11 mouse cellular contexts compared by ENCODE assay signal in the genomic region with DNA sequence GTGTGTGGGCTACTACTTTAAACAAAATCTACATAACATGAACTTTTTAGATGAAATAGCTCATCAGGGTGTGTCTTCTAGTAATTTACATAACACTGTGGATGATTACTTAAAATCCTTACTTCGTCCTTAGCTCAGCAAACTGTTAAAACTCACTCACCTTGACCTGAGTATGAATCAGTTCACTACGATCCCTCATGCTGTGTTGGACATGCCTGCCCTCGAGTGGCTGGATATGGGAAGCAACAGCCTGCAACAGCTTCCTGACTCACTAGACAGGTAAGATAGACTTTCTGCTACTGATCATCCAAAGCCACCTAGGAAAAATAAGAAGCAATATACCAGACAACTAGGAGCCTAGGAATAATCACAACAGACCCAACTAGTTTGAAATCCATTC. TPM values are rescaled to one million over a fixed set of nuclear protein-coding genes. Genes with fewer than 3 reads are reported as not detected.
DNase-seq lines count a peak whose midpoint lies in the region; TF ChIP-seq lines count a peak whose summit lies in the region.
"Had no signal": no experiment of that assay in that cellular context is flagged by ENCODE, and none has a peak within 500 bp of the region (broad histone marks: within the 10 kb centered on the region; RNA-seq: fewer than 3 reads in every experiment).

No protein-coding gene starts in this region.

- no peak for DNase-seq in cerebellum, adult 2 months
- no peak for DNase-seq in cerebellum, adult 18-20 months
- DNase-seq in liver, adult 2 months (ENCODE audit: extremely low read depth, low read depth, low spot score), result peak; percentile 20
- no peak for DNase-seq in liver
- DNase-seq in ES-CJ7 (ENCODE audit: low read depth, low spot score), result peak; percentile 73
- DNase-seq in urinary bladder, postnatal 10 days (ENCODE audit: low spot score), result no peak
- no peak for DNase-seq in frontal cortex, postnatal 25 days (ENCODE audit: low spot score in 2 of 2)
- DNase-seq: gastrocnemius, postnatal 25 days had no signal

- no peaks in the 10 kb centered on the region for H3K4me1 ChIP-seq in cerebellum, adult 2 months (ENCODE audit: control insufficient read depth, insufficient read depth, low read length)
- H3K4me1 ChIP-seq in liver, adult 2 months (ENCODE audit: control insufficient read depth, insufficient read depth, low read length), result no peaks in the 10 kb centered on the region
- H3K4me1 ChIP-seq in cortical plate, adult 2 months (ENCODE audit: control insufficient read depth, insufficient read depth, low read length), result no peaks in the 10 kb centered on the region
- H3K4me1 ChIP-seq: hindbrain, embryonic 15.5 days; neural tube, embryonic 13.5 days had no signal

- H3K27me3 ChIP-seq in cerebellum, adult 2 months (ENCODE audit: control insufficient read depth, insufficient read depth, low read length), result no peaks in the 10 kb centered on the region
- no peaks in the 10 kb centered on the region for H3K27me3 ChIP-seq in liver, adult 2 months (ENCODE audit: control insufficient read depth, insufficient read depth, low read length)
- H3K27me3 ChIP-seq: hindbrain, embryonic 15.5 days; neural tube, embryonic 13.5 days had no signal

- H3K27ac ChIP-seq in cerebellum, adult 2 months (ENCODE audit: insufficient read depth, low read length), result no peak overlapping the region
- no peak overlapping the region for H3K27ac ChIP-seq in liver, adult 2 months (replicated peaks; ENCODE audit: insufficient read depth, low read depth, low read length)
- H3K27ac ChIP-seq in cortical plate, adult 2 months (ENCODE audit: insufficient read depth, low read length), result no peak overlapping the region
- H3K27ac ChIP-seq: hindbrain, embryonic 15.5 days; neural tube, embryonic 13.5 days had no signal

- peaks cover 9% of the 10 kb centered on the region for H3K36me3 ChIP-seq in liver, adult 2 months (ENCODE audit: control insufficient read depth, insufficient read depth, low read length)

- no peak overlapping the region for H3K9ac ChIP-seq in liver, adult 2 months (ENCODE audit: low read depth, low read length)
- H3K9ac ChIP-seq: hindbrain, embryonic 15.5 days; neural tube, embryonic 13.5 days had no signal

- no peak overlapping the region for H3K4me3 ChIP-seq in cerebellum, adult 2 months (replicated peaks; ENCODE audit: insufficient read depth, low read depth, low read length)
- no peak overlapping the region for H3K4me3 ChIP-seq in liver, adult 2 months (ENCODE audit: insufficient read depth, low read depth, low read length)
- H3K4me3 ChIP-seq in cortical plate, adult 2 months (ENCODE audit: insufficient read depth, low read length), result no peak overlapping the region
- H3K4me3 ChIP-seq: hindbrain, embryonic 15.5 days; neural tube, embryonic 13.5 days had no signal

- WGBS in cerebellum, adult 2 months, result 61% methylated on average over 3 of the region's 3 CpGs
- 36% methylated on average over 3 of the region's 3 CpGs for WGBS in liver, adult 2 months

- TF ChIP-seq POLR2A in cerebellum, adult 2 months (IDR thresholded peaks at IDR 0.05; ENCODE audit: borderline replicate concordance, insufficient read depth, low read length), result no peak
- no peak for TF ChIP-seq POLR2A in liver, adult 2 months (IDR thresholded peaks at IDR 0.05; ENCODE audit: extremely low read depth, insufficient read depth, low read length)
- TF ChIP-seq POLR2A in cortical plate, adult 2 months (IDR thresholded peaks at IDR 0.05; ENCODE audit: extremely low read depth, insufficient read depth, low read length), result no peak

- TF ChIP-seq CTCF in cerebellum, adult 2 months (IDR thresholded peaks at IDR 0.05; ENCODE audit: borderline replicate concordance, insufficient read depth, low read depth, low read length), result peak; percentile 10; the same call in 1 of the 2 replicates
- peak; percentile 53 for TF ChIP-seq CTCF in liver, adult 2 months (IDR thresholded peaks at IDR 0.05; ENCODE audit: low read depth, low read length)
- peak; percentile 42 for TF ChIP-seq CTCF in cortical plate, adult 2 months (IDR thresholded peaks at IDR 0.05; ENCODE audit: extremely low read depth, insufficient read depth, low read length)

- H3K79me2 ChIP-seq in liver, adult 2 months (ENCODE audit: control insufficient read depth, insufficient read depth, low read length), result no peaks in the 10 kb centered on the region

RNA-seq across cellular contexts. Expression of a gene that starts 14.5 kb away (rescaled TPM):
- 0.11 and 0.21 TPM in 2 replicates for polyA plus RNA-seq in cerebellum, adult 2 months (2012; rRNA removed)
- total RNA-seq in liver, adult 2 months (2014; rRNA removed), result 0.37 and 0.60 TPM in 2 replicates
- polyA plus RNA-seq in liver, adult 2 months (2012; rRNA removed), result 0.12 and 0.15 TPM in 2 replicates
- polyA plus RNA-seq in cortical plate, adult 2 months (2012; rRNA removed), result 0.19 and 0.32 TPM in 2 replicates

RNA-seq across cellular contexts. Expression of a gene that starts 17.5 kb away (rescaled TPM):
- 8.6 and 9.7 TPM in 2 replicates for polyA plus RNA-seq in cerebellum, adult 2 months (2012; rRNA removed)
- total RNA-seq in liver, adult 2 months (2014; rRNA removed), result 1.3 and 1.9 TPM in 2 replicates
- polyA plus RNA-seq in liver, adult 2 months (2012; rRNA removed), result 0.28 and 0.34 TPM in 2 replicates
- 4.7 and 5.3 TPM in 2 replicates for polyA plus RNA-seq in cortical plate, adult 2 months (2012; rRNA removed)

RNA-seq across cellular contexts. Expression of a gene that starts 37.1 kb away (rescaled TPM):
- polyA plus RNA-seq in cerebellum, adult 2 months (2012; rRNA removed), result 20.6 and 22.9 TPM in 2 replicates
- 6.4 and 7.0 TPM in 2 replicates for total RNA-seq in liver, adult 2 months (2014; rRNA removed)
- 1.5 and 3.0 TPM in 2 replicates for polyA plus RNA-seq in liver, adult 2 months (2012; rRNA removed)
- polyA plus RNA-seq in cortical plate, adult 2 months (2012; rRNA removed), result 19.5 and 22.9 TPM in 2 replicates

Comparison
In these comparisons a context has a peak if more than half of its experiments do, and no peak if none do; other contexts are left out.
1. DNase-seq: peak in liver, adult 2 months (single experiment) and ES-CJ7 (single experiment); none in cerebellum, adult 2 months (0 of 2), cerebellum, adult 18-20 months (0 of 2), liver (single experiment), urinary bladder, postnatal 10 days (single experiment) and frontal cortex, postnatal 25 days (0 of 2).
2. Peak in every context shown above with its lines, with median percentiles within 50 percentile points of each other: CTCF ChIP-seq.